Mouse (Mus musculus): Measurements from ENCODE around the gene Zcchc2. TPM values are rescaled to one million over a fixed set of nuclear protein-coding genes. Genes with fewer than 3 reads are reported as not detected.

Gene Zcchc2
- polyA plus RNA-seq, 1 experiment from 2014 or later: 2.9 TPM

GRCm38 (mm10) chr1:106036861-106037599 lies 46.8 kb downstream of the Zcchc2 start:
- WGBS: 62% methylated on average over 19 of the region's 19 CpGs

GRCm38 (mm10) chr1:106039326-106039725 lies 49.1 kb downstream of the Zcchc2 start:
- WGBS: 82% methylated on average over 6 of the region's 6 CpGs
- DNase-seq (ENCODE audit: low spot score): no peak

More at GRCm38 (mm10) chr1:106036861-106037599, 46.8 kb downstream of the Zcchc2 start:
- DNase-seq (ENCODE audit: low spot score) (peak; percentile 76), ATAC-seq (ENCODE audit: low FRiP score) (peak; percentile 69)
- Histone ChIP-seq H3K36me3 (ENCODE audit: control insufficient read depth, insufficient read depth, low read length) (no peaks in the 10 kb centered on the region), H3K4me3 (ENCODE audit: low read depth, low read length) (no peak overlapping the region), H3K9me3 (ENCODE audit: control insufficient read depth, low read length) (no peaks in the 10 kb centered on the region), H3K27me3 (ENCODE audit: control insufficient read depth, insufficient read depth, low read length) (no peaks in the 10 kb centered on the region), H3K4me1 (replicated peaks; ENCODE audit: control insufficient read depth, insufficient read depth, low read length) (no peaks in the 10 kb centered on the region), H3K4me2 (replicated peaks; ENCODE audit: low read depth, low read length) (no peak overlapping the region), H3K9ac (ENCODE audit: low read depth, low read length) (no peak overlapping the region), H3K27ac (ENCODE audit: low read depth, low read length) (no peak overlapping the region)

GRCm38 (mm10) chr1:106040271-106040670 lies 50.1 kb downstream of the Zcchc2 start:
- Histone ChIP-seq H3K27ac (ENCODE audit: low read depth, low read length) (no peak overlapping the region), H3K4me1 (replicated peaks; ENCODE audit: control insufficient read depth, insufficient read depth, low read length) (no peaks in the 10 kb centered on the region), H3K9ac (ENCODE audit: low read depth, low read length) (no peak overlapping the region; the same call in 1 of the 2 replicates), H3K4me3 (ENCODE audit: low read depth, low read length) (no peak overlapping the region), H3K4me2 (replicated peaks; ENCODE audit: low read depth, low read length) (no peak overlapping the region), H3K9me3 (ENCODE audit: control insufficient read depth, low read length) (no peaks in the 10 kb centered on the region), H3K36me3 (ENCODE audit: control insufficient read depth, insufficient read depth, low read length) (no peaks in the 10 kb centered on the region), H3K27me3 (ENCODE audit: control insufficient read depth, insufficient read depth, low read length) (no peaks in the 10 kb centered on the region)
- DNase-seq (ENCODE audit: low spot score) (no peak), ATAC-seq (ENCODE audit: low FRiP score) (no peak)
- WGBS: 99% methylated on average over 4 of the region's 4 CpGs

More at GRCm38 (mm10) chr1:106039326-106039725, 49.1 kb downstream of the Zcchc2 start:
- Histone ChIP-seq H3K4me3 (ENCODE audit: low read depth, low read length) (no peak overlapping the region), H3K9ac (ENCODE audit: low read depth, low read length) (no peak overlapping the region), H3K9me3 (ENCODE audit: control insufficient read depth, low read length) (no peaks in the 10 kb centered on the region), H3K4me1 (replicated peaks; ENCODE audit: control insufficient read depth, insufficient read depth, low read length) (no peaks in the 10 kb centered on the region), H3K27ac (ENCODE audit: low read depth, low read length) (no peak overlapping the region), H3K36me3 (ENCODE audit: control insufficient read depth, insufficient read depth, low read length) (no peaks in the 10 kb centered on the region), H3K4me2 (replicated peaks; ENCODE audit: low read depth, low read length) (no peak overlapping the region), H3K27me3 (ENCODE audit: control insufficient read depth, insufficient read depth, low read length) (no peaks in the 10 kb centered on the region)
- no peak for ATAC-seq (ENCODE audit: low FRiP score)

GRCm38 (mm10) chr1:106042221-106042620 lies 52.0 kb downstream of the Zcchc2 start:
- Histone ChIP-seq H3K4me1 (replicated peaks; ENCODE audit: control insufficient read depth, insufficient read depth, low read length) (no peaks in the 10 kb centered on the region), H3K36me3 (ENCODE audit: control insufficient read depth, insufficient read depth, low read length) (no peaks in the 10 kb centered on the region), H3K27ac (ENCODE audit: low read depth, low read length) (no peak overlapping the region), H3K27me3 (ENCODE audit: control insufficient read depth, insufficient read depth, low read length) (no peaks in the 10 kb centered on the region), H3K4me2 (replicated peaks; ENCODE audit: low read depth, low read length) (no peak overlapping the region), H3K4me3 (ENCODE audit: low read depth, low read length) (no peak overlapping the region), H3K9ac (ENCODE audit: low read depth, low read length) (no peak overlapping the region), H3K9me3 (ENCODE audit: control insufficient read depth, low read length) (no peaks in the 10 kb centered on the region)
- no peak for ATAC-seq (ENCODE audit: low FRiP score)
- 91% methylated on average over 9 of the region's 9 CpGs for WGBS
- no peak for DNase-seq (ENCODE audit: low spot score)

- H3K4me1 ChIP-seq (replicated peaks; ENCODE audit: control insufficient read depth, insufficient read depth, low read length): no peaks in the 10 kb centered on the region
- no peaks in the 10 kb centered on the region for H3K36me3 ChIP-seq (ENCODE audit: control insufficient read depth, insufficient read depth, low read length)
- no peak overlapping the region for H3K4me3 ChIP-seq (ENCODE audit: low read depth, low read length)
- H3K27me3 ChIP-seq (ENCODE audit: control insufficient read depth, insufficient read depth, low read length): no peaks in the 10 kb centered on the region
- ATAC-seq (ENCODE audit: low FRiP score) (no peak), DNase-seq (ENCODE audit: low spot score) (no peak)
- WGBS: 80% methylated on average over 4 of the region's 4 CpGs
- no peak overlapping the region for H3K9ac ChIP-seq (ENCODE audit: low read depth, low read length)
- no peaks in the 10 kb centered on the region for H3K9me3 ChIP-seq (ENCODE audit: control insufficient read depth, low read length)
- no peak overlapping the region for H3K27ac ChIP-seq (ENCODE audit: low read depth, low read length)
- no peak overlapping the region for H3K4me2 ChIP-seq (replicated peaks; ENCODE audit: low read depth, low read length)
Measured at GRCm38 (mm10) chr1:106043053-106043820, 53.0 kb downstream of the Zcchc2 start.

GRCm38 (mm10) chr1:106049036-106049435 lies 58.8 kb downstream of the Zcchc2 start:
- no peak for ATAC-seq (ENCODE audit: low FRiP score)
- DNase-seq (ENCODE audit: low spot score): no peak
- Histone ChIP-seq H3K27me3 (ENCODE audit: control insufficient read depth, insufficient read depth, low read length) (no peaks in the 10 kb centered on the region), H3K4me1 (replicated peaks; ENCODE audit: control insufficient read depth, insufficient read depth, low read length) (no peaks in the 10 kb centered on the region), H3K9ac (ENCODE audit: low read depth, low read length) (no peak overlapping the region), H3K36me3 (ENCODE audit: control insufficient read depth, insufficient read depth, low read length) (no peaks in the 10 kb centered on the region), H3K4me3 (ENCODE audit: low read depth, low read length) (no peak overlapping the region), H3K9me3 (ENCODE audit: control insufficient read depth, low read length) (no peaks in the 10 kb centered on the region), H3K27ac (ENCODE audit: low read depth, low read length) (no peak overlapping the region), H3K4me2 (replicated peaks; ENCODE audit: low read depth, low read length) (no peak overlapping the region)
- WGBS: 98% methylated on average over 6 of the region's 6 CpGs

- Histone ChIP-seq H3K4me1 (replicated peaks; ENCODE audit: control insufficient read depth, insufficient read depth, low read length) (no peaks in the 10 kb centered on the region), H3K4me3 (ENCODE audit: low read depth, low read length) (no peak overlapping the region), H3K36me3 (ENCODE audit: control insufficient read depth, insufficient read depth, low read length) (no peaks in the 10 kb centered on the region), H3K9ac (ENCODE audit: low read depth, low read length) (no peak overlapping the region), H3K4me2 (replicated peaks; ENCODE audit: low read depth, low read length) (no peak overlapping the region), H3K27ac (ENCODE audit: low read depth, low read length) (no peak overlapping the region), H3K27me3 (ENCODE audit: control insufficient read depth, insufficient read depth, low read length) (no peaks in the 10 kb centered on the region), H3K9me3 (ENCODE audit: control insufficient read depth, low read length) (no peaks in the 10 kb centered on the region)
- ATAC-seq (ENCODE audit: low FRiP score) (no peak), DNase-seq (ENCODE audit: low spot score) (no peak)
- WGBS: 81% methylated on average over 6 of the region's 6 CpGs
Measured at GRCm38 (mm10) chr1:106054978-106055377, 64.8 kb downstream of the Zcchc2 start.

GRCm38 (mm10) chr1:106058355-106058754 lies 68.1 kb downstream of the Zcchc2 start:
- Histone ChIP-seq H3K9ac (ENCODE audit: low read depth, low read length) (no peak overlapping the region), H3K36me3 (ENCODE audit: control insufficient read depth, insufficient read depth, low read length) (no peaks in the 10 kb centered on the region), H3K27me3 (ENCODE audit: control insufficient read depth, insufficient read depth, low read length) (no peaks in the 10 kb centered on the region), H3K4me2 (replicated peaks; ENCODE audit: low read depth, low read length) (no peak overlapping the region), H3K27ac (ENCODE audit: low read depth, low read length) (no peak overlapping the region), H3K4me3 (ENCODE audit: low read depth, low read length) (no peak overlapping the region), H3K4me1 (replicated peaks; ENCODE audit: control insufficient read depth, insufficient read depth, low read length) (no peaks in the 10 kb centered on the region), H3K9me3 (ENCODE audit: control insufficient read depth, low read length) (no peaks in the 10 kb centered on the region)
- WGBS: 68% methylated on average over 5 of the region's 5 CpGs
- ATAC-seq (ENCODE audit: low FRiP score) (no peak), DNase-seq (ENCODE audit: low spot score) (no peak)

Measured in hindbrain, embryonic 11.5 days (tissue).